Mouse (Mus musculus) myocyte (in vitro differentiated cells): ENCODE data around the gene Gata2. TPM values are rescaled to one million over a fixed set of nuclear protein-coding genes. Genes with fewer than 3 reads are reported as not detected.
A peak's percentile ranks its signal among the peaks of the same experiment; 100 is the strongest.

Experiments used
- H3K27me3 ChIP-seq: one replicate; pipeline ENCODE4 v1.6.1; 2011; ENCODE audit not compliant: control insufficient read depth, insufficient read depth, insufficient read length
- H3K36me3 ChIP-seq: one replicate; pipeline ENCODE4 v1.6.1; 2011; ENCODE audit not compliant: control insufficient read depth, insufficient read depth
- H3K4me2 ChIP-seq: one replicate; pipeline ENCODE4 v1.6.1; 2011; ENCODE audit warnings: low read depth, control low read depth
- H3K4me3 ChIP-seq: one replicate; pipeline ENCODE4 v1.5.1; 2011; ENCODE audit warnings: mild to moderate bottlenecking, control low read depth, moderate library complexity
- H3K79me2 ChIP-seq: one replicate; pipeline ENCODE4 v1.6.1; 2011; ENCODE audit not compliant: control insufficient read depth, insufficient read depth
- H3ac ChIP-seq: one replicate; pipeline ENCODE4 v1.6.1; 2011; ENCODE audit not compliant: control insufficient read depth, insufficient read length
- CEBPB ChIP-seq: IDR thresholded peaks from 2 replicates; pipeline ENCODE4 v1.6.1; 2011; ENCODE audit warnings: mild to moderate bottlenecking, moderate library complexity; ENCODE audit not compliant: poor library complexity, insufficient read depth, severe bottlenecking
- E2F4 ChIP-seq: IDR thresholded peaks from one replicate; pipeline ENCODE4 v1.6.1; 2011; ENCODE audit warnings: mild to moderate bottlenecking, control low read depth, moderate library complexity; ENCODE audit not compliant: insufficient read depth
- MAX ChIP-seq: IDR thresholded peaks from one replicate; pipeline ENCODE4 v1.6.1; 2011; ENCODE audit warnings: low read depth, mild to moderate bottlenecking, control low read depth
- MYOD1 ChIP-seq, 3 experiments: IDR thresholded peaks; one replicate each; pipeline ENCODE4 v1.6.1; 2011; ENCODE audit warnings: control low read depth in 2 of 3, low read depth in 2 of 3, mild to moderate bottlenecking in 2 of 3, moderate library complexity in 1 of 3; ENCODE audit not compliant: insufficient read length in 2 of 3, control insufficient read depth in 1 of 3
- MYOG ChIP-seq, 3 experiments: IDR thresholded peaks; one replicate each; pipeline ENCODE4 v1.6.1; 2011; ENCODE audit warnings: control low read depth in 2 of 3, low read depth in 2 of 3, mild to moderate bottlenecking in 2 of 3; ENCODE audit not compliant: insufficient read length in 2 of 3, control insufficient read depth in 1 of 3, insufficient read depth in 1 of 3
- POLR2A ChIP-seq: IDR thresholded peaks from one replicate; pipeline ENCODE4 v1.6.1; 2011; ENCODE audit warnings: low read depth, mild to moderate bottlenecking, control low read depth, moderate library complexity; ENCODE audit not compliant: insufficient read length
- POLR2AphosphoS2 ChIP-seq: IDR thresholded peaks from one replicate; pipeline ENCODE4 v1.6.1; 2011; ENCODE audit warnings: low read depth, control low read depth; ENCODE audit not compliant: insufficient read length
- REST ChIP-seq: IDR thresholded peaks from one replicate; pipeline ENCODE4 v1.6.1; 2011; ENCODE audit warnings: mild to moderate bottlenecking, control low read depth, moderate library complexity; ENCODE audit not compliant: insufficient read depth, insufficient read length
- SRF ChIP-seq: IDR thresholded peaks from one replicate; pipeline ENCODE4 v1.6.1; 2011; ENCODE audit warnings: low read depth; ENCODE audit not compliant: control insufficient read depth, insufficient read length
- TCF12 ChIP-seq: IDR thresholded peaks from one replicate; pipeline ENCODE4 v1.6.1; 2011; ENCODE audit warnings: mild to moderate bottlenecking, control low read depth; ENCODE audit not compliant: poor library complexity, insufficient read depth, severe bottlenecking
- TCF3 ChIP-seq: IDR thresholded peaks from one replicate; pipeline ENCODE4 v1.6.1; 2011; ENCODE audit warnings: low read depth, control low read depth; ENCODE audit not compliant: insufficient read length
- USF1 ChIP-seq: IDR thresholded peaks from one replicate; pipeline ENCODE4 v1.6.1; 2011; ENCODE audit warnings: low read depth, mild to moderate bottlenecking, control low read depth, moderate library complexity
- polyA plus RNA-seq: library from polyadenylated mRNA; unstranded; fragments of >200 nt; fragmentation: generic; extraction: Trizol; gene quantifications from one replicate; pipeline ENCODE4 v1.2.1, GENCODE M21; 2012; ENCODE audit warnings: missing spikeins

Gata2 gene
- polyA plus RNA-seq, 1 experiment, result 19.3 TPM

GRCm38 (mm10) chr6:88203791-88204405 is 10.2 kb downstream of the Gata2 start:
- TF ChIP-seq CEBPB (no peak), REST (no peak), POLR2A (no peak), POLR2AphosphoS2 (no peak), MYOD1 (IDR thresholded peaks at IDR 0.05; ENCODE audit: control insufficient read depth in 1 of 3, insufficient read length in 2 of 3, low read depth in 2 of 3) (no peak), TCF12 (no peak), TCF3 (no peak), E2F4 (no peak), MAX (no peak), USF1 (no peak), MYOG (IDR thresholded peaks at IDR 0.05; ENCODE audit: control insufficient read depth in 1 of 3, insufficient read depth in 1 of 3, insufficient read length in 2 of 3, low read depth in 2 of 3) (no peak), SRF (no peak)
- Histone ChIP-seq H3K4me2 (peak overlapping the region; percentile 66), H3K4me3 (peak overlapping the region; percentile 4), H3K79me2 (peaks cover 12% of the 10 kb centered on the region), H3K36me3 (no peaks in the 10 kb centered on the region), H3ac (no peak overlapping the region), H3K27me3 (no peaks in the 10 kb centered on the region)

DNA sequence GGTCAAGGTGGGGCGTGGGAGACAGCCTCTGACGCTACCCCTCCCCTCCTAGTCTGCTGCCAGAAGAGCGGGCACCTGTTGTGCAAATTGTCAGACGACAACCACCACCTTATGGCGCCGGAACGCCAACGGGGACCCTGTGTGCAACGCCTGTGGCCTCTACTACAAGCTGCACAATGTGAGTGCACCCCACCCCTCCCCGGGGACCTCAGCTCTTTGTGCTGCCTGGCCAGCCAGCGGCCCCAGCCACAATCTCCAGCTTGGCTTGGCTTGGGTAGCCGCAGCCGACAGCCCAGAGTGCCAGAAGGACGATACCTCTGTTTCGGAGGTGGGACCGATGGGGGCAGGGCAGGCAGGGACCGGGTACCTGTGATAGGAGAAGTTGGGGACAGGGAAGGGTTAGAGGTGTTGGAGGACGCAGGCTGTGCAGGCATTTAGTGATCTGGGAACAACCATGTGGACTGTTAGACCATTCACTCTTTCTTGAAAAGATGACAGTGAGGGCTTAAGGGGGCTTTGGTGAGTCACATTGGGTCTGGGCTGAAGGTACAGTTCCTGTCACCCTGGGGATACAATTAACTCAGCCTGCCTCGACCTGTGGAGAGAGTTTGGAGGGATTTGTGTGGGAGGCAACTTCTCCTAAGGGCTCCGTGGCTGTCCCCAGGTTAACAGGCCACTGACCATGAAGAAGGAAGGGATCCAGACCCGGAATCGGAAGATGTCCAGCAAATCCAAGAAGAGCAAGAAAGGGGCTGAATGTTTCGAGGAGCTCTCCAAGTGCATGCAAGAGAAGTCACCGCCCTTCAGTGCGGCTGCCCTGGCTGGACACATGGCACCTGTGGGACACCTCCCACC is 11.1 kb downstream of the Gata2 start:
- Histone ChIP-seq H3K79me2 (peaks cover 4% of the 10 kb centered on the region), H3K4me3 (no peak overlapping the region), H3K27me3 (no peaks in the 10 kb centered on the region), H3K4me2 (no peak overlapping the region), H3K36me3 (no peaks in the 10 kb centered on the region), H3ac (no peak overlapping the region)
- no peak for TF ChIP-seq TCF3
- TF ChIP-seq POLR2A, result no peak
- no peak for TF ChIP-seq USF1
- no peak for TF ChIP-seq E2F4
- no peak for TF ChIP-seq POLR2AphosphoS2
- no peak for TF ChIP-seq CEBPB
- no peak for TF ChIP-seq MYOD1 (IDR thresholded peaks at IDR 0.05; ENCODE audit: control insufficient read depth in 1 of 3, insufficient read length in 2 of 3, low read depth in 2 of 3)
- no peak for TF ChIP-seq REST
- TF ChIP-seq MYOG (IDR thresholded peaks at IDR 0.05; ENCODE audit: control insufficient read depth in 1 of 3, insufficient read depth in 1 of 3, insufficient read length in 2 of 3, low read depth in 2 of 3), result no peak

GRCm38 (mm10) chr6:88205386-88205700 is 11.7 kb downstream of the Gata2 start:
- Histone ChIP-seq H3ac (no peak overlapping the region), H3K79me2 (no peaks in the 10 kb centered on the region), H3K4me3 (no peak overlapping the region), H3K27me3 (no peaks in the 10 kb centered on the region), H3K4me2 (no peak overlapping the region), H3K36me3 (no peaks in the 10 kb centered on the region)
- no peak for TF ChIP-seq POLR2A
- no peak for TF ChIP-seq MYOG (IDR thresholded peaks at IDR 0.05; ENCODE audit: control insufficient read depth in 1 of 3, insufficient read depth in 1 of 3, insufficient read length in 2 of 3, low read depth in 2 of 3)
- TF ChIP-seq MYOD1 (IDR thresholded peaks at IDR 0.05; ENCODE audit: control insufficient read depth in 1 of 3, insufficient read length in 2 of 3, low read depth in 2 of 3), result no peak
- TF ChIP-seq MAX, result no peak
- TF ChIP-seq TCF12, result no peak
- no peak for TF ChIP-seq REST
- no peak for TF ChIP-seq TCF3
- TF ChIP-seq E2F4, result no peak
- TF ChIP-seq CEBPB, result no peak
- no peak for TF ChIP-seq SRF
- no peak for TF ChIP-seq USF1
- TF ChIP-seq POLR2AphosphoS2, result no peak

- TF ChIP-seq MAX (no peak), MYOG (IDR thresholded peaks at IDR 0.05; ENCODE audit: control insufficient read depth in 1 of 3, insufficient read depth in 1 of 3, insufficient read length in 2 of 3, low read depth in 2 of 3) (no peak), SRF (no peak), POLR2AphosphoS2 (no peak), CEBPB (no peak), USF1 (no peak), E2F4 (no peak), TCF12 (no peak), MYOD1 (IDR thresholded peaks at IDR 0.05; ENCODE audit: control insufficient read depth in 1 of 3, insufficient read length in 2 of 3, low read depth in 2 of 3) (no peak), REST (no peak), POLR2A (no peak), TCF3 (no peak)
- Histone ChIP-seq H3K4me3 (no peak overlapping the region), H3K79me2 (no peaks in the 10 kb centered on the region), H3K4me2 (no peak overlapping the region), H3K36me3 (no peaks in the 10 kb centered on the region), H3K27me3 (no peaks in the 10 kb centered on the region), H3ac (no peak overlapping the region)
Observed at GRCm38 (mm10) chr6:88205937-88206336, 12.2 kb downstream of the Gata2 start.
